Mouse (Mus musculus): ENCODE results near the gene Ccdc137. TPM values are rescaled to one million over a fixed set of nuclear protein-coding genes. Genes with fewer than 3 reads are reported as not detected.

Gene Ccdc137
- polyA plus RNA-seq, 1 experiment from 2014 or later = 13.0 TPM

GRCm38 (mm10) chr11:120463536-120463935, 5.6 kb downstream of the Ccdc137 start:
- Histone ChIP-seq H3K4me2 (no peak overlapping the region), H3K27me3 (no peaks in the 10 kb centered on the region), H3K36me3 (replicated peaks) (peaks cover 65% of the 10 kb centered on the region), H3K9ac (no peak overlapping the region), H3K4me1 (replicated peaks) (peaks cover 41% of the 10 kb centered on the region), H3K27ac (replicated peaks) (no peak overlapping the region), H3K4me3 (replicated peaks) (no peak overlapping the region), H3K9me3 (replicated peaks) (no peaks in the 10 kb centered on the region)
- WGBS (ENCODE audit: insufficient replicate concordance) = 77% methylated on average over 2 of the region's 2 CpGs
- no peak for ATAC-seq (ENCODE audit: insufficient read depth)

- H3K9me3 ChIP-seq (replicated peaks) = no peaks in the 10 kb centered on the region
- no peak overlapping the region for H3K27ac ChIP-seq (replicated peaks)
- no peak overlapping the region for H3K4me3 ChIP-seq (replicated peaks)
- no peak for ATAC-seq (ENCODE audit: insufficient read depth)
- no peaks in the 10 kb centered on the region for H3K27me3 ChIP-seq
- H3K4me2 ChIP-seq = no peak overlapping the region
- peaks cover 70% of the 10 kb centered on the region for H3K36me3 ChIP-seq (replicated peaks)
- 76% methylated on average over 5 of the region's 5 CpGs for WGBS (ENCODE audit: insufficient replicate concordance)
- no peak overlapping the region for H3K9ac ChIP-seq
- peaks cover 40% of the 10 kb centered on the region for H3K4me1 ChIP-seq (replicated peaks)
Measured at GRCm38 (mm10) chr11:120464365-120464764, 6.5 kb downstream of the Ccdc137 start.

- Histone ChIP-seq H3K9ac (no peak overlapping the region), H3K4me1 (replicated peaks) (peaks cover 35% of the 10 kb centered on the region), H3K27me3 (no peaks in the 10 kb centered on the region), H3K27ac (replicated peaks) (no peak overlapping the region), H3K4me3 (replicated peaks) (no peak overlapping the region), H3K4me2 (no peak overlapping the region), H3K36me3 (replicated peaks) (peaks cover 73% of the 10 kb centered on the region), H3K9me3 (replicated peaks) (no peaks in the 10 kb centered on the region)
- WGBS (ENCODE audit: insufficient replicate concordance) = 75% methylated on average over 4 of the region's 4 CpGs
- ATAC-seq (ENCODE audit: insufficient read depth) = no peak
Measured at GRCm38 (mm10) chr11:120465521-120465920, 7.6 kb downstream of the Ccdc137 start.

- H3K9ac ChIP-seq = peak within 1 kb of the TSS; percentile 88
- H3K36me3 ChIP-seq (replicated peaks) = peaks cover 73% of the 10 kb centered on the region
- H3K27me3 ChIP-seq = no peaks in the 10 kb centered on the region
- H3K4me2 ChIP-seq = peak within 1 kb of the TSS; percentile 92
- H3K9me3 ChIP-seq (replicated peaks) = no peaks in the 10 kb centered on the region
- H3K4me1 ChIP-seq (replicated peaks) = peaks cover 35% of the 10 kb centered on the region
- WGBS (ENCODE audit: insufficient replicate concordance) = under 1% methylated on average over 54 of the region's 54 CpGs
- peak within 1 kb of the TSS; percentile 95 for H3K4me3 ChIP-seq (replicated peaks)
- peak; percentile 100 for ATAC-seq (ENCODE audit: insufficient read depth)
- H3K27ac ChIP-seq (replicated peaks) = peak within 1 kb of the TSS; percentile 81
Measured at GRCm38 (mm10) chr11:120467051-120467735, 9.3 kb downstream of the Ccdc137 start, which contains the start of gene Arl16. Arl16 (minus strand) TSS chr11:120467607.

GRCm38 (mm10) chr11:120467736-120468092, 9.8 kb downstream of the Ccdc137 start:
- peaks cover 35% of the 10 kb centered on the region for H3K4me1 ChIP-seq (replicated peaks)
- H3K4me2 ChIP-seq = peak overlapping the region; percentile 85
- peak overlapping the region; percentile 81 for H3K27ac ChIP-seq (replicated peaks)
- peak; percentile 71 for ATAC-seq (ENCODE audit: insufficient read depth)
- no peaks in the 10 kb centered on the region for H3K27me3 ChIP-seq
- peak overlapping the region; percentile 88 for H3K9ac ChIP-seq
- H3K36me3 ChIP-seq (replicated peaks) = peaks cover 73% of the 10 kb centered on the region
- WGBS (ENCODE audit: insufficient replicate concordance) = under 1% methylated on average over 33 of the region's 33 CpGs
- peak overlapping the region; percentile 95 for H3K4me3 ChIP-seq (replicated peaks)
- no peaks in the 10 kb centered on the region for H3K9me3 ChIP-seq (replicated peaks)

GRCm38 (mm10) chr11:120472052-120472451, 14.1 kb downstream of the Ccdc137 start:
- Histone ChIP-seq H3K4me1 (replicated peaks) (peaks cover 17% of the 10 kb centered on the region), H3K4me2 (no peak overlapping the region), H3K36me3 (replicated peaks) (peaks cover 83% of the 10 kb centered on the region), H3K9me3 (replicated peaks) (no peaks in the 10 kb centered on the region), H3K27ac (replicated peaks) (no peak overlapping the region), H3K27me3 (no peaks in the 10 kb centered on the region), H3K9ac (no peak overlapping the region), H3K4me3 (replicated peaks) (no peak overlapping the region)
- 91% methylated on average over 6 of the region's 6 CpGs for WGBS (ENCODE audit: insufficient replicate concordance)
- ATAC-seq (ENCODE audit: insufficient read depth) = no peak

GRCm38 (mm10) chr11:120483448-120483934, 25.6 kb downstream of the Ccdc137 start:
- H3K36me3 ChIP-seq (replicated peaks) = peaks cover 84% of the 10 kb centered on the region

GRCm38 (mm10) chr11:120484265-120484981, 26.5 kb downstream of the Ccdc137 start, which contains the start of gene Mrpl12:
Mrpl12 (plus strand) TSS chr11:120484613.
- 1% methylated on average over 60 of the region's 60 CpGs for WGBS (ENCODE audit: insufficient replicate concordance)
- H3K4me3 ChIP-seq (replicated peaks) = peak within 1 kb of the TSS; percentile 76
- H3K36me3 ChIP-seq (replicated peaks) = peaks cover 83% of the 10 kb centered on the region
- H3K27me3 ChIP-seq = no peaks in the 10 kb centered on the region
- peak within 1 kb of the TSS; percentile 63 for H3K27ac ChIP-seq (replicated peaks)
- H3K9ac ChIP-seq = peak within 1 kb of the TSS; percentile 75
- no peaks in the 10 kb centered on the region for H3K9me3 ChIP-seq (replicated peaks)
- H3K4me2 ChIP-seq = peak within 1 kb of the TSS; percentile 93
- peak; percentile 87 for ATAC-seq (ENCODE audit: insufficient read depth)
- peaks cover 52% of the 10 kb centered on the region for H3K4me1 ChIP-seq (replicated peaks)

More at GRCm38 (mm10) chr11:120483448-120483934, 25.6 kb downstream of the Ccdc137 start:
- Histone ChIP-seq H3K27ac (replicated peaks) (peak overlapping the region; percentile 63), H3K9ac (peak overlapping the region; percentile 75; the same call in 1 of the 2 replicates), H3K27me3 (no peaks in the 10 kb centered on the region), H3K4me1 (replicated peaks) (peaks cover 43% of the 10 kb centered on the region), H3K4me2 (peak overlapping the region; percentile 93), H3K9me3 (replicated peaks) (no peaks in the 10 kb centered on the region), H3K4me3 (replicated peaks) (peak overlapping the region; percentile 76; the same call in 1 of the 2 replicates)
- WGBS (ENCODE audit: insufficient replicate concordance) = 84% methylated on average over 7 of the region's 7 CpGs
- no peak for ATAC-seq (ENCODE audit: insufficient read depth)

GRCm38 (mm10) chr11:120485251-120485650, 27.3 kb downstream of the Ccdc137 start:
- 7% methylated on average over 10 of the region's 10 CpGs for whole genome bisulfite sequencing (ENCODE audit: insufficient replicate concordance)
- no peak for ATAC-seq (ENCODE audit: insufficient read depth)
- peaks cover 61% of the 10 kb centered on the region for H3K4me1 ChIP-seq (replicated peaks)
- peak overlapping the region; percentile 76 for H3K4me3 ChIP-seq (replicated peaks)
- peak overlapping the region; percentile 93 for H3K4me2 ChIP-seq
- H3K9ac ChIP-seq = peak overlapping the region; percentile 75
- H3K9me3 ChIP-seq (replicated peaks) = no peaks in the 10 kb centered on the region
- peaks cover 78% of the 10 kb centered on the region for H3K36me3 ChIP-seq (replicated peaks)
- peak overlapping the region; percentile 63 for H3K27ac ChIP-seq (replicated peaks)
- H3K27me3 ChIP-seq = no peaks in the 10 kb centered on the region

GRCm38 (mm10) chr11:120488516-120488915, 30.6 kb downstream of the Ccdc137 start:
- Histone ChIP-seq H3K27me3 (no peaks in the 10 kb centered on the region), H3K4me3 (replicated peaks) (no peak overlapping the region), H3K36me3 (replicated peaks) (peaks cover 46% of the 10 kb centered on the region), H3K9me3 (replicated peaks) (no peaks in the 10 kb centered on the region), H3K4me1 (replicated peaks) (peaks cover 89% of the 10 kb centered on the region), H3K4me2 (no peak overlapping the region), H3K27ac (replicated peaks) (peak overlapping the region; percentile 35), H3K9ac (no peak overlapping the region)
- ATAC-seq (ENCODE audit: insufficient read depth) = no peak
- 72% methylated on average over 4 of the region's 4 CpGs for WGBS (ENCODE audit: insufficient replicate concordance)
